In the genomic region with DNA sequence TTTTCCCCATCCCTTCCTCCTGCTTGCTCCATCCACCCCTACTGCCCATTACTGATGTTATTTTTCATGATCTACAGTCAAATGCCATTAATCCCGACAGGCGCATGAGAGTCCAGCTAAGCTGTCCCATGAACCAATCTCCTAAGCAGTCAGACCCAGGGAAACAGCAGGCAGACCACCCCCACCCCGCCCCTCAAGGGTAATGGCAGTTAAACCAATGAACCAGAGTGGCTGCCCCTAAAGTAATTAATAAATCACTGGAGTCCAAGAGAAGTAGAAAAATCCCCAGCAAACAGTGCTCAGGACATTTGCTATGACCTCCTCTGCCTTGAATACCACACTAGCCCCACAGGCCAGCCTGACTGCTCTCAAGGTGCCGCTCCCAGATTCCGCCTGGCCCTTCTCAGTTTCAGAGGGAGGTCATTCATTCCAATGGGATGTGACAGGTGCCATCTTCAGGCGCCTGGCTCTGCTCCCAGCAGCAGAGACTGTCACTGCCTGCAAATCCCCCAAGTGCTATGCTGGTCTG, we compare ENCODE assay signal across 21 mouse cellular contexts. TPM values are rescaled to one million over a fixed set of nuclear protein-coding genes. Genes with fewer than 3 reads are reported as not detected.
DNase-seq lines count a peak whose midpoint lies in the region; ATAC-seq lines count a peak whose summit lies in the region.
"Had no signal": no experiment of that assay in that cellular context is flagged by ENCODE, and none has a peak within 500 bp of the region (broad histone marks: within the 10 kb centered on the region; RNA-seq: fewer than 3 reads in every experiment).

Gene Arhgap36 (plus strand): TSS at position 504 of the 529 bp plus-strand sequence.

- H3K4me3 ChIP-seq in kidney, embryonic 16.5 days (ENCODE audit: low read length): no peak within 1 kb of the TSS
- no peak within 1 kb of the TSS for H3K4me3 ChIP-seq in embryonic facial prominence, embryonic 15.5 days (replicated peaks)
- no peak within 1 kb of the TSS for H3K4me3 ChIP-seq in neural tube, embryonic 12.5 days
- H3K4me3 ChIP-seq: forebrain, embryonic 15.5 days; heart, embryonic 10.5 days; hindbrain, embryonic 15.5 days had no signal

- no peaks in the 10 kb centered on the region for H3K4me1 ChIP-seq in kidney, embryonic 16.5 days (ENCODE audit: insufficient read depth, low read length)
- no peaks in the 10 kb centered on the region for H3K4me1 ChIP-seq in embryonic facial prominence, embryonic 15.5 days
- no peaks in the 10 kb centered on the region for H3K4me1 ChIP-seq in neural tube, embryonic 12.5 days
- H3K4me1 ChIP-seq: forebrain, embryonic 15.5 days; heart, embryonic 10.5 days; hindbrain, embryonic 15.5 days had no signal

- H3K9me3 ChIP-seq in kidney, embryonic 16.5 days (ENCODE audit: low read length): no peaks in the 10 kb centered on the region
- H3K9me3 ChIP-seq in embryonic facial prominence, embryonic 15.5 days (replicated peaks): no peaks in the 10 kb centered on the region
- no peaks in the 10 kb centered on the region for H3K9me3 ChIP-seq in neural tube, embryonic 12.5 days
- H3K9me3 ChIP-seq: forebrain, embryonic 15.5 days; heart, embryonic 10.5 days; hindbrain, embryonic 15.5 days had no signal

- ATAC-seq in kidney, embryonic 16.5 days (ENCODE audit: low FRiP score, low TSS enrichment): peak; percentile 67; the same call in 1 of the 2 replicates
- ATAC-seq in embryonic facial prominence, embryonic 15.5 days (ENCODE audit: insufficient number of reproducible peaks, low FRiP score, low TSS enrichment, low read depth): no peak
- ATAC-seq in neural tube, embryonic 12.5 days (ENCODE audit: low FRiP score, low read depth): no peak
- ATAC-seq: activated CD4-positive, CD25-positive, alpha-beta regulatory T cell, adult 4 months; forebrain, embryonic 15.5 days; Patski had no signal

- intact Hi-C loops in gastrocnemius, postnatal 36 days (cut with DNase I): no loop called here
- intact Hi-C loops in heart, postnatal 36 days (cut with DNase I): no loop called here

- no peak for DNase-seq in gastrocnemius, postnatal 4 days (ENCODE audit: low spot score in 2 of 2)
- no peak for DNase-seq in gastrocnemius, postnatal 36 days
- DNase-seq in kidney, postnatal 4 days: no peak
- DNase-seq in heart, postnatal 36 days: no peak
- DNase-seq: adrenal gland, postnatal 14 days; cerebellum, adult 11-12 months; cerebellum, adult 9-10 months; cerebellum, postnatal 25 days; gastrocnemius, postnatal 14 days; heart, adult 18-20 months; heart, postnatal 10 days had no signal

- no peak within 1 kb of the TSS for H3K27ac ChIP-seq in kidney, embryonic 16.5 days (ENCODE audit: low read length)
- no peak within 1 kb of the TSS for H3K27ac ChIP-seq in embryonic facial prominence, embryonic 15.5 days (replicated peaks)
- no peak within 1 kb of the TSS for H3K27ac ChIP-seq in neural tube, embryonic 12.5 days
- H3K27ac ChIP-seq: forebrain, embryonic 15.5 days; heart, embryonic 10.5 days; hindbrain, embryonic 15.5 days had no signal

- no peaks in the 10 kb centered on the region for H3K36me3 ChIP-seq in kidney, embryonic 16.5 days (ENCODE audit: insufficient read depth, low read length)
- no peaks in the 10 kb centered on the region for H3K36me3 ChIP-seq in embryonic facial prominence, embryonic 15.5 days
- H3K36me3 ChIP-seq in neural tube, embryonic 12.5 days: no peaks in the 10 kb centered on the region
- H3K36me3 ChIP-seq: forebrain, embryonic 15.5 days; heart, embryonic 10.5 days; hindbrain, embryonic 15.5 days had no signal

- 52% methylated on average over 6 of the region's 6 CpGs for whole genome bisulfite sequencing in kidney, embryonic 16.5 days
- 57% methylated on average over 6 of the region's 6 CpGs for WGBS in embryonic facial prominence, embryonic 15.5 days
- 51% methylated on average over 6 of the region's 6 CpGs for WGBS in neural tube, embryonic 12.5 days

- H3K9ac ChIP-seq in kidney, embryonic 16.5 days (replicated peaks; ENCODE audit: low read length): no peak within 1 kb of the TSS
- H3K9ac ChIP-seq in embryonic facial prominence, embryonic 15.5 days: no peak within 1 kb of the TSS
- no peak within 1 kb of the TSS for H3K9ac ChIP-seq in neural tube, embryonic 12.5 days
- H3K9ac ChIP-seq: forebrain, embryonic 15.5 days; hindbrain, embryonic 15.5 days had no signal

- no peak within 1 kb of the TSS for H3K4me2 ChIP-seq in kidney, embryonic 16.5 days (replicated peaks; ENCODE audit: low read depth, low read length)
- no peak within 1 kb of the TSS for H3K4me2 ChIP-seq in embryonic facial prominence, embryonic 15.5 days (replicated peaks)
- H3K4me2 ChIP-seq in neural tube, embryonic 12.5 days (replicated peaks): no peak within 1 kb of the TSS
- H3K4me2 ChIP-seq: forebrain, embryonic 15.5 days; hindbrain, embryonic 15.5 days had no signal

- H3K27me3 ChIP-seq in kidney, embryonic 16.5 days (ENCODE audit: insufficient read depth, low read length): peaks cover 7% of the 10 kb centered on the region
- H3K27me3 ChIP-seq in embryonic facial prominence, embryonic 15.5 days: no peaks in the 10 kb centered on the region; the same call in 1 of the 2 replicates
- no peaks in the 10 kb centered on the region for H3K27me3 ChIP-seq in neural tube, embryonic 12.5 days (replicated peaks)
- H3K27me3 ChIP-seq: CH12.LX; forebrain, embryonic 15.5 days; hindbrain, embryonic 15.5 days had no signal

RNA-seq across cellular contexts. Expression of gene Arhgap36, which starts in this region (rescaled TPM):
- total RNA-seq in gastrocnemius, postnatal 4 days (2021): 100 to 1,000 TPM; 343 to 516 TPM
- total RNA-seq in gastrocnemius, postnatal 36 days (2021): under 1 TPM in 1 of 2 experiments, not detected in 1; 0.41 TPM
- 2.9 and 3.5 TPM in 2 replicates for polyA plus RNA-seq in kidney, embryonic 16.5 days (2015; fragmentation: Nextera tagmentation; extraction: Ambion mirVana)
- polyA plus RNA-seq in embryonic facial prominence, embryonic 15.5 days (2015; fragmentation: Nextera tagmentation; extraction: Ambion mirVana): 17.2 and 23.5 TPM in 2 replicates
- polyA plus RNA-seq in neural tube, embryonic 12.5 days (2016; fragmentation: Nextera tagmentation; extraction: Ambion mirVana): 9.9 and 10.3 TPM in 2 replicates
- under 1 TPM; 0.11 to 0.31 TPM for total RNA-seq in heart, postnatal 36 days (2021)
- total RNA-seq: CH12.LX; hematopoietic stem cell, adult 5-6 weeks had no signal
- polyA plus RNA-seq: activated CD4-positive, CD25-positive, alpha-beta regulatory T cell, adult 4 months; Patski had no signal

Comparison
In these comparisons a context has a peak if more than half of its experiments do, and no peak if none do; other contexts are left out.
1. RNA of gene Arhgap36 (total RNA-seq): 343 to 516 TPM in gastrocnemius, postnatal 4 days; 0.41 TPM in gastrocnemius, postnatal 36 days and 0.11 to 0.31 TPM in heart, postnatal 36 days; every median in the first group is over 100 times any median in the second.